Comparison of ENCODE assay signal across 23 mouse cellular contexts in genomic region chr17:24037844-24038243, GRCm38 (mm10). TPM values are rescaled to one million over a fixed set of nuclear protein-coding genes. Genes with fewer than 3 reads are reported as not detected.
A peak's percentile ranks its signal among the peaks of the same experiment; 100 is the strongest.
DNase-seq lines count a peak whose midpoint lies in the region; ATAC-seq and TF ChIP-seq lines count a peak whose summit lies in the region.
"Had no signal": no experiment of that assay in that cellular context is flagged by ENCODE, and none has a peak within 500 bp of the region (broad histone marks: within the 10 kb centered on the region; RNA-seq: fewer than 3 reads in every experiment).

TSS of gene Prss27 (plus strand) at chr17:24038144.

- 0 out of 2 replicates have a peak within 1 kb of the TSS, but pooled peaks have one; percentile 1 for H3K4me3 ChIP-seq in bone marrow macrophage, adult 2 months (ENCODE audit: insufficient read depth, low read length)
- H3K4me3 ChIP-seq in intestine, postnatal 0 days (ENCODE audit: low read depth, low read length) = no peak within 1 kb of the TSS
- no peak within 1 kb of the TSS for H3K4me3 ChIP-seq in stomach, postnatal 0 days (ENCODE audit: low read depth, low read length)
- H3K4me3 ChIP-seq: embryonic facial prominence, embryonic 12.5 days; forebrain, embryonic 15.5 days; heart, adult 2 months; heart, embryonic 12.5 days; hindbrain, embryonic 15.5 days had no signal

- no peak for TF ChIP-seq POLR2A in bone marrow macrophage, adult 2 months (IDR thresholded peaks at IDR 0.05; ENCODE audit: borderline replicate concordance, low read depth, low read length)

- no peaks in the 10 kb centered on the region for H3K4me1 ChIP-seq in bone marrow macrophage, adult 2 months (ENCODE audit: control insufficient read depth, insufficient read depth, low read length)
- no peaks in the 10 kb centered on the region for H3K4me1 ChIP-seq in intestine, postnatal 0 days (replicated peaks; ENCODE audit: control insufficient read depth, insufficient read depth, low read length)
- no peaks in the 10 kb centered on the region for H3K4me1 ChIP-seq in stomach, postnatal 0 days (replicated peaks; ENCODE audit: control insufficient read depth, insufficient read depth)
- H3K4me1 ChIP-seq: embryonic facial prominence, embryonic 12.5 days; forebrain, embryonic 15.5 days; hindbrain, embryonic 15.5 days had no signal

- 50% methylated on average over 4 of the region's 4 CpGs for WGBS in intestine, postnatal 0 days
- WGBS in stomach, postnatal 0 days = 72% methylated on average over 4 of the region's 4 CpGs

- TF ChIP-seq EP300 in stomach, postnatal 0 days (optimal IDR thresholded peaks at IDR 0.05) = no peak

- 0 out of 2 replicates have a peak within 1 kb of the TSS, but pooled peaks have one; percentile 27 for H3K9ac ChIP-seq in intestine, postnatal 0 days (ENCODE audit: low read depth, low read length)
- no peak within 1 kb of the TSS for H3K9ac ChIP-seq in stomach, postnatal 0 days (ENCODE audit: low read length)
- H3K9ac ChIP-seq: embryonic facial prominence, embryonic 12.5 days; forebrain, embryonic 15.5 days; heart, embryonic 12.5 days; hindbrain, embryonic 15.5 days had no signal

- no peaks in the 10 kb centered on the region for H3K9me3 ChIP-seq in intestine, postnatal 0 days (ENCODE audit: control insufficient read depth)
- H3K9me3 ChIP-seq in stomach, postnatal 0 days (ENCODE audit: control insufficient read depth, low read length) = no peaks in the 10 kb centered on the region
- H3K9me3 ChIP-seq: embryonic facial prominence, embryonic 12.5 days; forebrain, embryonic 15.5 days; heart, embryonic 12.5 days; hindbrain, embryonic 15.5 days had no signal

- TF ChIP-seq CTCF in bone marrow macrophage, adult 2 months (IDR thresholded peaks at IDR 0.05; ENCODE audit: low read depth, low read length) = no peak
- TF ChIP-seq CTCF in intestine, postnatal 0 days (IDR thresholded peaks at IDR 0.05; ENCODE audit: low read depth) = no peak
- no peak for TF ChIP-seq CTCF in stomach, postnatal 0 days (IDR thresholded peaks at IDR 0.05; ENCODE audit: low read depth)

- peak; percentile 37 for DNase-seq in urinary bladder, postnatal 14 days (ENCODE audit: low spot score)
- no peak for DNase-seq in urinary bladder, postnatal 4 days (ENCODE audit: low spot score in 2 of 2)
- no peak for DNase-seq in stomach, postnatal 0 days (ENCODE audit: low spot score)
- DNase-seq in right cerebral cortex, postnatal 4 days = no peak
- DNase-seq in thymus, postnatal 10 days (ENCODE audit: low spot score in 2 of 2) = no peak
- DNase-seq: adrenal gland, postnatal 25 days; B cell, adult 2 months; cerebellum, adult 11-12 months; cerebellum, adult 9-10 months; cerebellum, postnatal 25 days; heart, adult 2 months; heart, postnatal 36 days had no signal

- H3K4me2 ChIP-seq in intestine, postnatal 0 days (replicated peaks; ENCODE audit: low read depth) = no peak within 1 kb of the TSS; the same call in 1 of the 2 replicates
- no peak within 1 kb of the TSS for H3K4me2 ChIP-seq in stomach, postnatal 0 days (replicated peaks; ENCODE audit: low read depth)
- H3K4me2 ChIP-seq: embryonic facial prominence, embryonic 12.5 days; forebrain, embryonic 15.5 days; heart, embryonic 12.5 days; hindbrain, embryonic 15.5 days had no signal

- no peaks in the 10 kb centered on the region for H3K27me3 ChIP-seq in intestine, postnatal 0 days (replicated peaks; ENCODE audit: control insufficient read depth, insufficient read depth, low read length)
- H3K27me3 ChIP-seq in stomach, postnatal 0 days (ENCODE audit: control insufficient read depth, insufficient read depth, low read length) = no peaks in the 10 kb centered on the region
- H3K27me3 ChIP-seq: embryonic facial prominence, embryonic 12.5 days; forebrain, embryonic 15.5 days; heart, embryonic 12.5 days; hindbrain, embryonic 15.5 days; Patski had no signal

- H3K36me3 ChIP-seq in intestine, postnatal 0 days (ENCODE audit: control insufficient read depth, insufficient read depth) = no peaks in the 10 kb centered on the region
- H3K36me3 ChIP-seq in stomach, postnatal 0 days (ENCODE audit: control insufficient read depth, insufficient read depth, low read length) = no peaks in the 10 kb centered on the region
- H3K36me3 ChIP-seq: embryonic facial prominence, embryonic 12.5 days; forebrain, embryonic 15.5 days; heart, embryonic 12.5 days; hindbrain, embryonic 15.5 days had no signal

- no peak within 1 kb of the TSS for H3K27ac ChIP-seq in bone marrow macrophage, adult 2 months (ENCODE audit: insufficient read depth, low read depth, low read length)
- peak within 1 kb of the TSS; percentile 78 for H3K27ac ChIP-seq in intestine, postnatal 0 days (ENCODE audit: low read depth, low read length)
- H3K27ac ChIP-seq in stomach, postnatal 0 days (replicated peaks) = peak within 1 kb of the TSS; percentile 56
- H3K27ac ChIP-seq: embryonic facial prominence, embryonic 12.5 days; forebrain, embryonic 15.5 days; heart, adult 2 months; hindbrain, embryonic 15.5 days had no signal

- 0 out of 2 replicates have a peak, but pooled peaks have one; percentile 3 for ATAC-seq in intestine, postnatal 0 days
- ATAC-seq in stomach, postnatal 0 days (ENCODE audit: low FRiP score, low TSS enrichment) = no peak
- no peak for ATAC-seq in CD4-positive, CD25-positive, alpha-beta regulatory T cell, adult 4 months
- ATAC-seq: activated CD4-positive, CD25-positive, alpha-beta regulatory T cell, adult 4 months; forebrain, embryonic 15.5 days; Patski had no signal

RNA-seq across cellular contexts. Expression of gene Prss27, which starts in this region (rescaled TPM):
- polyA plus RNA-seq in bone marrow macrophage, adult 2 months (2012; ENCODE audit: insufficient read depth, insufficient read length, missing spikeins) = not detected in 2 replicates
- 0.12 and 0.18 TPM in 2 replicates for polyA plus RNA-seq in intestine, postnatal 0 days (2015; fragmentation: Nextera tagmentation; extraction: Ambion mirVana)
- polyA plus RNA-seq in stomach, postnatal 0 days (2015; fragmentation: Nextera tagmentation; extraction: Ambion mirVana) = 40.8 and 47.1 TPM in 2 replicates
- polyA plus RNA-seq in CD4-positive, CD25-positive, alpha-beta regulatory T cell, adult 4 months (2017; shearing (Covaris generic)) = not detected
- polyA plus RNA-seq: activated CD4-positive, CD25-positive, alpha-beta regulatory T cell, adult 4 months; brain, embryonic 14.5 days; cortical plate, adult 2 months; heart, adult 2 months had no signal

Comparison
In these comparisons a context has a peak if more than half of its experiments do, and no peak if none do; other contexts are left out.
1. RNA of gene Prss27 (polyA plus RNA-seq): 40.8 to 47.1 TPM in stomach, postnatal 0 days; 0.12 to 0.18 TPM in intestine, postnatal 0 days, not detected in CD4-positive, CD25-positive, alpha-beta regulatory T cell, adult 4 months and not detected in bone marrow macrophage, adult 2 months; every median in the first group is over 10 times any median in the second.
2. Peak in ATAC-seq, H3K27ac ChIP-seq and H3K9ac ChIP-seq in intestine, postnatal 0 days; RNA of the gene not detected or under 1 TPM.